Mouse (Mus musculus) heart, adult 2 months (tissue): ENCODE results near the gene Olfr707.

Experiments used
- CTCF ChIP-seq: fragments of 200-600 bp; IDR thresholded peaks from 2 replicates; pipeline ENCODE4 v1.8.1; 2022; ENCODE audit warnings: antibody characterized with exemption, mild to moderate bottlenecking, moderate library complexity
- EP300 ChIP-seq: fragments of 200-500 bp; IDR thresholded peaks from 2 replicates; pipeline ENCODE4 v1.6.1; 2011; ENCODE audit warnings: low read depth, low read length, control low read depth; ENCODE audit not compliant: insufficient read depth
- POLR2A ChIP-seq: fragments of 200-500 bp; IDR thresholded peaks from 2 replicates; pipeline ENCODE4 v1.6.1; 2011; ENCODE audit warnings: mild to moderate bottlenecking, low read depth, low read length, control low read depth; ENCODE audit not compliant: insufficient read depth

GRCm38 (mm10) chr7:106843060-106843459 is 58.0 kb downstream of the Olfr707 start, which contains the start of gene Olfr703:
- TF ChIP-seq POLR2A (no peak), CTCF (no peak), EP300 (no peak)
